Mouse (Mus musculus): ENCODE data around the gene Fh1. TPM values are rescaled to one million over a fixed set of nuclear protein-coding genes. Genes with fewer than 3 reads are reported as not detected.

Gene Fh1
- total and polyA plus RNA-seq, 3 experiments = 100 to 122 (median 113) TPM

- Histone ChIP-seq H3K9me3 (replicated peaks; ENCODE audit: low read length) (no peaks in the 10 kb centered on the region), H3K4me2 (ENCODE audit: insufficient read depth, low read depth, poor library complexity, severe bottlenecking) (peak overlapping the region; percentile 97), H3K79me2 (replicated peaks; ENCODE audit: control insufficient read depth, extremely low read depth, insufficient read depth, poor library complexity, severe bottlenecking) (no peaks in the 10 kb centered on the region), H3K4me3 (replicated peaks in 1 of 3; ENCODE audit: low read depth in 2 of 3, low read length in 2 of 3, poor library complexity in 1 of 3) (peak overlapping the region; percentile 41 to 55 (median 54)), H3K9ac (ENCODE audit: insufficient read depth, low read depth) (peak overlapping the region; percentile 76; the same call in 1 of the 2 replicates), H3K27ac (ENCODE audit: insufficient read depth, low read depth) (no peak overlapping the region), H3K4me1 (ENCODE audit: control insufficient read depth in 1 of 2, insufficient read depth in 2 of 2) (peaks cover 0 to 63% of the 10 kb centered on the region in 2 experiments; a peak in 2 of 4 replicates), H3K36me3 (replicated peaks in 1 of 2; ENCODE audit: control insufficient read depth in 1 of 2, insufficient read depth in 1 of 2, low read length in 1 of 2) (peaks cover 0 to 4% of the 10 kb centered on the region in 2 experiments), H3K27me3 (replicated peaks) (no peaks in the 10 kb centered on the region)
- dilution Hi-C loops (cut with MboI; ENCODE audit: extremely low pct_ligation_motif_present, extremely low pct_unique_long_range_greater_than_20kb, low sequenced_read_pairs) = no loop called here
- TF ChIP-seq E2F4 (IDR thresholded peaks at IDR 0.05; ENCODE audit: insufficient replicate concordance, low read depth, low read length) (0 out of 2 replicates have a peak, but pooled peaks have one; percentile 60), NRF1 (IDR thresholded peaks at IDR 0.05; ENCODE audit: low read depth, low read length) (peak; percentile 66), MAX (IDR thresholded peaks at IDR 0.05; ENCODE audit: low read length) (no peak), JUN (IDR thresholded peaks at IDR 0.05; ENCODE audit: insufficient read depth, low read depth, low read length) (no peak), BHLHE40 (IDR thresholded peaks at IDR 0.05; ENCODE audit: low read depth, low read length) (no peak), ZMIZ1 (IDR thresholded peaks at IDR 0.05; ENCODE audit: low read depth, low read length) (no peak), TCF12 (IDR thresholded peaks at IDR 0.05; ENCODE audit: low read depth, low read length) (no peak; the same call in 1 of the 2 replicates), SIN3A (IDR thresholded peaks at IDR 0.05; ENCODE audit: low read length) (no peak), TBP (conservative IDR thresholded peaks at IDR 0.05; ENCODE audit: low read depth, low read length) (0 out of 2 replicates have a peak, but pooled peaks have one; percentile 20), IRF4 (IDR thresholded peaks at IDR 0.05; ENCODE audit: low read depth, low read length) (0 out of 2 replicates have a peak, but pooled peaks have one; percentile 11), NELFE (IDR thresholded peaks at IDR 0.05; ENCODE audit: low read depth, low read length) (no peak), JUND (conservative IDR thresholded peaks at IDR 0.05; ENCODE audit: low read depth, low read length) (no peak), KAT2A (IDR thresholded peaks at IDR 0.05; ENCODE audit: insufficient replicate concordance, low read length) (no peak), MEF2A (IDR thresholded peaks at IDR 0.05; ENCODE audit: borderline replicate concordance, low read depth, low read length) (no peak), MYC (IDR thresholded peaks at IDR 0.05; ENCODE audit: low read depth, low read length) (no peak), POLR2A (IDR thresholded peaks at IDR 0.05; ENCODE audit: low read depth, low read length) (no peak), ZKSCAN1 (IDR thresholded peaks at IDR 0.05; ENCODE audit: borderline replicate concordance, low read depth, low read length) (no peak), POLR2AphosphoS2 (IDR thresholded peaks at IDR 0.05; ENCODE audit: low read depth, low read length) (no peak), ZC3H11A (IDR thresholded peaks at IDR 0.05; ENCODE audit: low read depth, low read length) (no peak), MAZ (IDR thresholded peaks at IDR 0.05; ENCODE audit: low read depth, low read length) (no peak), UBTF (IDR thresholded peaks at IDR 0.05; ENCODE audit: low read depth, low read length) (no peak), CHD2 (IDR thresholded peaks at IDR 0.05; ENCODE audit: low read length) (no peak)
- DNase-seq (ENCODE audit: extremely low read depth) = no peak
- in situ Hi-C loops (cut with MboI; ENCODE audit: low pct_ligation_motif_present, low pct_unique_long_range_greater_than_20kb, low sequenced_read_pairs) = loop anchor here (5.0 kb wide), 1 partner anchor 35 kb away; no protein-coding TSS in a partner anchor
Observed at GRCm38 (mm10) chr1:175632470-175632869, 7.0 kb upstream of the Fh1 start.

All from CH12.LX (cell line).